Mouse (Mus musculus): ENCODE results near the gene Psmd11. TPM values are rescaled to one million over a fixed set of nuclear protein-coding genes. Genes with fewer than 3 reads are reported as not detected.

Psmd11 gene
- total and polyA plus RNA-seq, 2 experiments from 2014 or later, result 33.4 to 310 TPM

DNA sequence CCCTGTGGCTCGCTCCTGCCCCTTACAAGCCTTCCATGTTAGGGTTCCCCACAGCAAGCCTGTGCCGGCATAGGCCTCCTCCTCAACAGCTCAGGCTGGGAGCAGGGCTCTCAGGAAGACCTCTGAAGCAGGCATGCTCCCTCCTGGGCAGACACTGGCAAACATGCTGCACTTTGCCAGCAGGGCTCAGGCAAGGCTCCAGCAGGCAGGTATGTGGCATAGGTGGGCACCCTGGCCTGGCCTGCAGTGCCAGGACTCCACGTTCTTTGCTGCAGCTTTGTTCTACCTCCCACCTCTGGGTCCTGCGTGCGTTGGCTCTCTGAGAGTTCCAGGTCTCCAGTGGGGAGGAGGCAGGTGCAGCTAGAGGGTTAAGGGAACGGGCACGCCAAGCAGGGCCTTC lies 54.5 kb downstream of the Psmd11 start:
- DNase-seq (no peak), ATAC-seq (no peak)
- Histone ChIP-seq H3K36me3 (ENCODE audit: insufficient read depth) (peaks cover 6% of the 10 kb centered on the region), H3K27ac (ENCODE audit: low read depth, low read length) (peak overlapping the region; percentile 77), H3K4me1 (ENCODE audit: insufficient read depth) (peaks cover 34% of the 10 kb centered on the region), H3K4me2 (ENCODE audit: low read depth) (peak overlapping the region; percentile 88), H3K9ac (peak overlapping the region; percentile 28), H3K27me3 (ENCODE audit: insufficient read depth, low read length) (no peaks in the 10 kb centered on the region), H3K4me3 (ENCODE audit: low read depth, low read length) (peak overlapping the region; percentile 97; the same call in 1 of the 2 replicates), H3K9me3 (ENCODE audit: low read length) (no peaks in the 10 kb centered on the region)
- WGBS, result 75% methylated on average over 7 of the region's 7 CpGs
- no peak; the same call in 1 of the 2 replicates for TF ChIP-seq CTCF (IDR thresholded peaks at IDR 0.05; ENCODE audit: low read depth)

- H3K27ac ChIP-seq (ENCODE audit: low read depth, low read length), result peak overlapping the region; percentile 77
- H3K4me3 ChIP-seq (ENCODE audit: low read depth, low read length), result no peak overlapping the region
- peaks cover 6% of the 10 kb centered on the region for H3K36me3 ChIP-seq (ENCODE audit: insufficient read depth)
- peaks cover 34% of the 10 kb centered on the region for H3K4me1 ChIP-seq (ENCODE audit: insufficient read depth)
- peak overlapping the region; percentile 88 for H3K4me2 ChIP-seq (ENCODE audit: low read depth)
- no peaks in the 10 kb centered on the region for H3K27me3 ChIP-seq (ENCODE audit: insufficient read depth, low read length)
- ATAC-seq (no peak), DNase-seq (no peak)
- H3K9me3 ChIP-seq (ENCODE audit: low read length), result no peaks in the 10 kb centered on the region
- peak overlapping the region; percentile 42 for H3K9ac ChIP-seq
- WGBS, result 55% methylated on average over 6 of the region's 6 CpGs
- TF ChIP-seq CTCF (IDR thresholded peaks at IDR 0.05; ENCODE audit: low read depth), result no peak
Observed at GRCm38 (mm10) chr11:80483536-80484067, 55.2 kb downstream of the Psmd11 start.

GRCm38 (mm10) chr11:80484191-80484791 lies 55.9 kb downstream of the Psmd11 start:
- Histone ChIP-seq H3K4me1 (ENCODE audit: insufficient read depth) (peaks cover 40% of the 10 kb centered on the region), H3K36me3 (ENCODE audit: insufficient read depth) (peaks cover 6% of the 10 kb centered on the region), H3K27me3 (ENCODE audit: insufficient read depth, low read length) (no peaks in the 10 kb centered on the region), H3K27ac (ENCODE audit: low read depth, low read length) (peak overlapping the region; percentile 77), H3K4me3 (ENCODE audit: low read depth, low read length) (no peak overlapping the region), H3K4me2 (ENCODE audit: low read depth) (peak overlapping the region; percentile 88), H3K9ac (peak overlapping the region; percentile 42), H3K9me3 (ENCODE audit: low read length) (no peaks in the 10 kb centered on the region)
- TF ChIP-seq CTCF (IDR thresholded peaks at IDR 0.05; ENCODE audit: low read depth), result no peak; the same call in 1 of the 2 replicates
- ATAC-seq (peak; percentile 90), DNase-seq (peak; percentile 86)
- 20% methylated on average over 12 of the region's 12 CpGs for WGBS

DNA sequence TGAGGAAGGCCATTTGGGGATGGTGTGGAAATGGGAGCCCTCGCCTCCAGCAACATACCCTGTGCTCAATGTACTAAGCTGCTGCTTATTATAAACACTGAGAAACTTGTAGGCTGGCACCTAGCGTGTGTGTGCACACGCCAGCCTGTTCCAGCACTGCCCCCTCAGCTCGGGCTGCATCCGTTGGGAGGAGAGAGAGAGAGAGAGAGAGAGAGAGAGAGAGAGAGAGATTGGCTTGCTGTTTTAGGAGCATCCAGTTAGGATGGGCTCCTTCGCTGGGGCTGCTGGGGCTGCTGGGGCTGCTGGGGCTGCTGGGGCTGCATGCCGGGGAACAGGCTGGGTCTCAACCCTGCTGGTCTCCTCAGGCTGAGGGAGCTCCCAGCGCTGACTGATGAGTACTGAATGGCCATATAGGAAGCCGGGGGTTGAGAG lies 56.7 kb downstream of the Psmd11 start:
- Histone ChIP-seq H3K27ac (ENCODE audit: low read depth, low read length) (peak overlapping the region; percentile 50; the same call in 1 of the 2 replicates), H3K4me1 (ENCODE audit: insufficient read depth) (peaks cover 45% of the 10 kb centered on the region), H3K4me2 (ENCODE audit: low read depth) (no peak overlapping the region; the same call in 1 of the 2 replicates), H3K9ac (no peak overlapping the region), H3K4me3 (ENCODE audit: low read depth, low read length) (no peak overlapping the region), H3K27me3 (ENCODE audit: insufficient read depth, low read length) (no peaks in the 10 kb centered on the region), H3K36me3 (ENCODE audit: insufficient read depth) (peaks cover 4% of the 10 kb centered on the region), H3K9me3 (ENCODE audit: low read length) (no peaks in the 10 kb centered on the region)
- no peak for TF ChIP-seq CTCF (IDR thresholded peaks at IDR 0.05; ENCODE audit: low read depth)
- ATAC-seq (no peak), DNase-seq (no peak)
- 69% methylated on average over 9 of the region's 9 CpGs for WGBS

GRCm38 (mm10) chr11:80485622-80486206 lies 57.3 kb downstream of the Psmd11 start:
- H3K4me2 ChIP-seq (ENCODE audit: low read depth), result no peak overlapping the region
- ATAC-seq, result no peak
- H3K27me3 ChIP-seq (ENCODE audit: insufficient read depth, low read length), result no peaks in the 10 kb centered on the region
- 77% methylated on average over 10 of the region's 10 CpGs for WGBS
- no peak overlapping the region for H3K4me3 ChIP-seq (ENCODE audit: low read depth, low read length)
- H3K9ac ChIP-seq, result no peak overlapping the region
- TF ChIP-seq CTCF (IDR thresholded peaks at IDR 0.05; ENCODE audit: low read depth), result no peak
- DNase-seq, result no peak
- H3K27ac ChIP-seq (ENCODE audit: low read depth, low read length), result no peak overlapping the region
- H3K4me1 ChIP-seq (ENCODE audit: insufficient read depth), result peaks cover 45% of the 10 kb centered on the region
- H3K36me3 ChIP-seq (ENCODE audit: insufficient read depth), result peaks cover 3% of the 10 kb centered on the region
- H3K9me3 ChIP-seq (ENCODE audit: low read length), result no peaks in the 10 kb centered on the region

GRCm38 (mm10) chr11:80487904-80488587 lies 59.6 kb downstream of the Psmd11 start:
- Histone ChIP-seq H3K9ac (no peak overlapping the region), H3K36me3 (ENCODE audit: insufficient read depth) (peaks cover under 1% of the 10 kb centered on the region; the same call in 1 of the 2 replicates), H3K4me2 (ENCODE audit: low read depth) (no peak overlapping the region), H3K9me3 (ENCODE audit: low read length) (no peaks in the 10 kb centered on the region), H3K27me3 (ENCODE audit: insufficient read depth, low read length) (no peaks in the 10 kb centered on the region), H3K4me1 (ENCODE audit: insufficient read depth) (peaks cover 29% of the 10 kb centered on the region), H3K27ac (ENCODE audit: low read depth, low read length) (no peak overlapping the region), H3K4me3 (ENCODE audit: low read depth, low read length) (no peak overlapping the region)
- ATAC-seq, result no peak
- TF ChIP-seq CTCF (IDR thresholded peaks at IDR 0.05; ENCODE audit: low read depth), result no peak
- no peak for DNase-seq
- WGBS, result 65% methylated on average over 15 of the region's 15 CpGs

All from forebrain, postnatal 0 days (tissue).